Mouse (Mus musculus) intestine, embryonic 14.5 days (tissue): ENCODE measurements at regions not wholly inside any gene's neighbourhood (a gene's known extent, or its start where the extent isn't known, plus 50 kb on each side); places are given as distances from the start of the nearest gene placed in this dataset.

Experiments
- ATAC-seq: fragments of 200-750 bp; cut with Nextera tagmentation; replicated peaks from 2 replicates; pipeline ENCODE4 v1.8.0; 2017; ENCODE audit warnings: low read depth, moderate number of reproducible peaks, moderate TSS enrichment, moderate library complexity; ENCODE audit not compliant: low FRiP score, low TSS enrichment
- DNase-seq: peaks from one replicate; pipeline ENCODE4 v3.0.0-alpha.2; 2018; ENCODE audit warnings: low spot score
- H3K27ac ChIP-seq: fragments of 300-500 bp; sonication (generic); 2 replicates; pipeline ENCODE4 v1.5.1; 2014; ENCODE audit warnings: low read depth, mild to moderate bottlenecking, control low read depth
- H3K27me3 ChIP-seq: fragments of 300-500 bp; sonication (generic); replicated peaks from 2 replicates; pipeline ENCODE4 v1.6.1; 2014; ENCODE audit warnings: low read length, control low read depth; ENCODE audit not compliant: control insufficient read depth, insufficient read depth
- H3K36me3 ChIP-seq: fragments of 300-500 bp; sonication (generic); 2 replicates; pipeline ENCODE4 v1.6.1; 2014; ENCODE audit warnings: low read length, control low read depth; ENCODE audit not compliant: control insufficient read depth, insufficient read depth
- H3K4me1 ChIP-seq: fragments of 300-500 bp; sonication (generic); replicated peaks from 2 replicates; pipeline ENCODE4 v1.6.1; 2014; ENCODE audit warnings: low read length, control low read depth, mixed read lengths; ENCODE audit not compliant: control insufficient read depth, insufficient read depth
- H3K4me2 ChIP-seq: fragments of 300-500 bp; sonication (generic); 2 replicates; pipeline ENCODE4 v1.6.1; 2014; ENCODE audit warnings: low read length
- H3K4me3 ChIP-seq: fragments of 300-500 bp; sonication (generic); 2 replicates; pipeline ENCODE4 v1.5.1; 2014; ENCODE audit warnings: low read depth, low read length, control low read depth, mixed read lengths
- H3K9ac ChIP-seq: fragments of 300-500 bp; sonication (generic); 2 replicates; pipeline ENCODE4 v1.6.1; 2014; ENCODE audit warnings: mild to moderate bottlenecking, low read length
- H3K9me3 ChIP-seq: fragments of 300-500 bp; sonication (generic); 2 replicates; pipeline ENCODE4 v1.6.1; 2016; ENCODE audit warnings: low read length, control low read depth; ENCODE audit not compliant: control insufficient read depth
- WGBS: fragments of 180-500 bp; shearing (Covaris S2); extraction: QIAGEN DNeasy Blood & Tissue Kit; methylation state at CpG from one replicate; pipeline ENCODE4 v1.1.7; 2014; 5-methylcytosine and 5-hydroxymethylcytosine counted together

DNA sequence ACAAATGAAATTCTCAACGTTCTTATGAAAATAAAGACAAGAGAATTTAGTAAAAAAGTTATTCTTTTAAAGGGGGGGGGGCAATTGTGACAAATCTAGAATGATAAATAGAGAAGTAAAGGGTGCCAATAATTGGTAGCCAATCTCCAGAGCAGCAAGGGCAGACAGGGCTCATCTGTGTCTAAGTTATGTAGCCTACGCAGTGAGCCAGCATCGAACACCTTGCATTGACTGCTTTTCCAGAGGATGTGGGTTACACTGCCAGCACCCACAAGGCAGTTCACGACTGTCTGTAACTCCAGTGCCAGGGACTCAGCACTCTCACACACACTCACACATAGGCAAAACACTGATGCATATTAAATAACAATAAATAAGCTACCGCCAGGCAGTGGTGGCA lies 94.7 kb upstream of the Ednrb start:
- no peak for DNase-seq
- Histone ChIP-seq H3K9ac (no peak overlapping the region), H3K27ac (no peak overlapping the region), H3K4me1 (peaks cover 3% of the 10 kb centered on the region; the same call in 1 of the 2 replicates), H3K36me3 (no peaks in the 10 kb centered on the region), H3K9me3 (no peaks in the 10 kb centered on the region), H3K27me3 (no peaks in the 10 kb centered on the region), H3K4me2 (no peak overlapping the region), H3K4me3 (no peak overlapping the region)
- no peak for ATAC-seq
- WGBS = 85% methylated on average over 5 of the region's 5 CpGs

GRCm38 (mm10) chr14:103938201-103938600 lies 94.0 kb upstream of the Ednrb start:
- H3K9me3 ChIP-seq = no peaks in the 10 kb centered on the region
- H3K9ac ChIP-seq = no peak overlapping the region
- WGBS = 87% methylated on average over 9 of the region's 9 CpGs
- no peaks in the 10 kb centered on the region for H3K36me3 ChIP-seq
- ATAC-seq = no peak
- H3K4me2 ChIP-seq = no peak overlapping the region
- H3K27ac ChIP-seq = no peak overlapping the region
- H3K4me1 ChIP-seq = peaks cover 3% of the 10 kb centered on the region; the same call in 1 of the 2 replicates
- no peaks in the 10 kb centered on the region for H3K27me3 ChIP-seq
- H3K4me3 ChIP-seq = no peak overlapping the region
- no peak for DNase-seq

DNA sequence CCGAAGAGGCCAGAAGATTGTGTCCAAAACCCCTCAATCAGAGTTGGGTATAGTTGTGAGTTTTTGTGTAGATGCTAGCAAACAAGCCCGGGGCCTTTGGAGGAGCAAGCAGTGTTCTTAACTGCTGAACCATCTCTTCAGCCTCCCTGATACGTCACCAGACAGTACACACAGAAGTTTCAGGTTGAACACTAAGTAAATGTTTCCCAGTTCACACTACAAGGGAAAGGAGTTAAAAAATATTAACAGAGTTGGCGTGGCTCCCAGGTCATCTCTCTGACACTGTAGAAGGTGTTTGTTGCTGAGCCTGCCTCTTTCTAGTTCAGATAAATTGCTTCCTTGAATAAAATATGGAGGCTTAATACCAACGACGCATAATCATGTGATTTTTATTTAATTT lies 93.5 kb upstream of the Ednrb start:
- H3K27ac ChIP-seq = no peak overlapping the region
- H3K4me1 ChIP-seq = peaks cover 7% of the 10 kb centered on the region; the same call in 1 of the 2 replicates
- WGBS = 80% methylated on average over 6 of the region's 6 CpGs
- no peak overlapping the region for H3K4me2 ChIP-seq
- H3K4me3 ChIP-seq = no peak overlapping the region
- H3K36me3 ChIP-seq = no peaks in the 10 kb centered on the region
- no peak overlapping the region for H3K9ac ChIP-seq
- DNase-seq = no peak
- no peak for ATAC-seq
- H3K9me3 ChIP-seq = no peaks in the 10 kb centered on the region
- H3K27me3 ChIP-seq = no peaks in the 10 kb centered on the region

- ATAC-seq = no peak
Measured at GRCm38 (mm10) chr14:103933813-103934212, 89.6 kb upstream of the Ednrb start.

DNA sequence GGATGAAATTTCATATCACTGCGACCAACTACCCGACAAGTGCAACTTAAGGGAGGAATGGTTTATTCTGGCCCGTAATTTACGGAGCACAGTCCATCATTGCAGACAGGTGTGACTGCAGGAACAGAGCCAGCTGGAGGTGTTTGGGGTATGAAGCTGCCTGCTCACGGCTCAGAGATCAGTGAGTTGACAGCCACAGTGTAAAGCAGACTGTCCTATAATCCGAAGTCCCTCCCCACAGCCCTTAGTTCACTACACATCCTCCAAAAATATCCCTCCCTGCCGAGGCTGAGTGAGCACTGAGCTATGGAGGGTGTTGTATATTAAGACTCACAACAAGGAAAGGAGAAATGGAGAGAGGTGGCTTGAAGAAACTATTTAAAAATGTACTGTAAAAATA lies 88.0 kb upstream of the Ednrb start:
- Histone ChIP-seq H3K36me3 (no peaks in the 10 kb centered on the region), H3K4me1 (0 out of 2 replicates have a peak, but pooled peaks cover 3% of the 10 kb centered on the region), H3K9me3 (no peaks in the 10 kb centered on the region), H3K4me2 (no peak overlapping the region), H3K27ac (no peak overlapping the region), H3K4me3 (no peak overlapping the region), H3K9ac (no peak overlapping the region), H3K27me3 (no peaks in the 10 kb centered on the region)
- WGBS = 57% methylated on average over 7 of the region's 7 CpGs
- DNase-seq = no peak
- ATAC-seq = no peak

More at GRCm38 (mm10) chr14:103933813-103934212, 89.6 kb upstream of the Ednrb start:
- no peaks in the 10 kb centered on the region for H3K9me3 ChIP-seq
- H3K27ac ChIP-seq = no peak overlapping the region
- 46% methylated on average over 3 of the region's 3 CpGs for WGBS
- 0 out of 2 replicates have a peak, but pooled peaks cover 3% of the 10 kb centered on the region for H3K4me1 ChIP-seq
- no peak overlapping the region for H3K4me3 ChIP-seq
- H3K36me3 ChIP-seq = no peaks in the 10 kb centered on the region
- no peak overlapping the region for H3K9ac ChIP-seq
- DNase-seq = no peak
- no peak overlapping the region for H3K4me2 ChIP-seq
- no peaks in the 10 kb centered on the region for H3K27me3 ChIP-seq

- H3K36me3 ChIP-seq = no peaks in the 10 kb centered on the region
- DNase-seq (no peak), ATAC-seq (no peak)
- 93% methylated on average over 11 of the region's 11 CpGs for WGBS
- H3K4me2 ChIP-seq = no peak overlapping the region
- H3K4me1 ChIP-seq = 0 out of 2 replicates have a peak, but pooled peaks cover 3% of the 10 kb centered on the region
- no peak overlapping the region for H3K4me3 ChIP-seq
- H3K9me3 ChIP-seq = no peaks in the 10 kb centered on the region
- H3K27ac ChIP-seq = no peak overlapping the region
- H3K9ac ChIP-seq = no peak overlapping the region
- no peaks in the 10 kb centered on the region for H3K27me3 ChIP-seq
Measured at GRCm38 (mm10) chr14:103929734-103930364, 85.6 kb upstream of the Ednrb start.

GRCm38 (mm10) chr14:103929155-103929729 lies 85.0 kb upstream of the Ednrb start:
- H3K36me3 ChIP-seq = no peaks in the 10 kb centered on the region
- no peak overlapping the region for H3K27ac ChIP-seq
- H3K9me3 ChIP-seq = no peaks in the 10 kb centered on the region
- no peaks in the 10 kb centered on the region for H3K27me3 ChIP-seq
- DNase-seq = no peak
- WGBS = 45% methylated on average over 6 of the region's 6 CpGs
- 0 out of 2 replicates have a peak, but pooled peaks cover 3% of the 10 kb centered on the region for H3K4me1 ChIP-seq
- no peak overlapping the region for H3K4me2 ChIP-seq
- ATAC-seq = no peak
- no peak overlapping the region for H3K9ac ChIP-seq
- H3K4me3 ChIP-seq = no peak overlapping the region

DNA sequence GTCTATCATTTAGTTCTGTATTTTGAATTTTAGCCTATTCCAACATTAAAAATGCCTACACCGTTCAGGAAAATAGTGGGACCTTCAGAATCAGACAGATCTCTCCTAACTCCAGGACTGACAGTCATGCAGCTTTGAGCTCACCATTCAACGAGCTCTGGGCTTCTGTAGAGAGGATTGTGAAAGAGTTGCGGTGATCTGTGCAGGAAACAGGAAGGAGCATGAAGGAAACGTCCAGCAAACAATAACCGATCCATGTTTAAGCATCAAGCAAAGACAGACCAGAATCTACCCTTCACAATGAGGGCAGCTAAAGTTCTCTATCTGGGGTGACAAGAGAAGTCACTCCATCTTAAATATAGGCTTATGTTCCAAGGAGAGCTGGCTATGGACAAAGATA lies 76.0 kb upstream of the Ednrb start:
- Histone ChIP-seq H3K9me3 (no peaks in the 10 kb centered on the region), H3K27ac (no peak overlapping the region), H3K4me1 (no peaks in the 10 kb centered on the region), H3K9ac (no peak overlapping the region), H3K4me3 (no peak overlapping the region), H3K36me3 (no peaks in the 10 kb centered on the region), H3K27me3 (no peaks in the 10 kb centered on the region), H3K4me2 (no peak overlapping the region)
- DNase-seq = no peak
- no peak for ATAC-seq
- WGBS = 65% methylated on average over 5 of the region's 5 CpGs

GRCm38 (mm10) chr14:103919380-103919779 lies 75.2 kb upstream of the Ednrb start:
- no peak overlapping the region for H3K27ac ChIP-seq
- no peak for DNase-seq
- no peaks in the 10 kb centered on the region for H3K4me1 ChIP-seq
- no peaks in the 10 kb centered on the region for H3K36me3 ChIP-seq
- no peak overlapping the region for H3K9ac ChIP-seq
- H3K9me3 ChIP-seq = no peaks in the 10 kb centered on the region
- no peaks in the 10 kb centered on the region for H3K27me3 ChIP-seq
- 70% methylated on average over 4 of the region's 4 CpGs for WGBS
- ATAC-seq = no peak
- no peak overlapping the region for H3K4me3 ChIP-seq
- no peak overlapping the region for H3K4me2 ChIP-seq
